9 mouse cellular contexts compared by ENCODE assay signal in the genomic region with DNA sequence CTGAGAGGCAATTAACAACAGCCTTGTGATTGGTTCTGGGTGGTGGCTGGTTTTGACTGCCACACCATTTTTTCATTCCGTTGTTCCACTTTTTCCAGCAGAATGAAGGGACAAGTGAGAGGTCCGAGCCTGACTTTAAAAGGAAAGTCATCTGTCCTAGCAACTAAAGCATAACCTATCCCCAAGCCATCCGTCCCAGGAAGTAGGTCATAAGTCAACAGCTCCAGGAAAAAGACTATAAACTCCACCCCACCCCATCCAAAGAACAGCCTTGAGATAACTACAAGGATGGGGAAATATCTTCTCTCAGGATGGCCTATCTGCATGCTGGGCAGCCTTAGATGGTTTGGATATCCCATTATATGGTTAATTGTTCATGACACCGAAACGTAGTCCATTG. TPM values are rescaled to one million over a fixed set of nuclear protein-coding genes. Genes with fewer than 3 reads are reported as not detected.
A peak's percentile ranks its signal among the peaks of the same experiment; 100 is the strongest.
ATAC-seq and TF ChIP-seq lines count a peak whose summit lies in the region.
"Had no signal": no experiment of that assay in that cellular context is flagged by ENCODE, and none has a peak within 500 bp of the region (broad histone marks: within the 10 kb centered on the region; RNA-seq: fewer than 3 reads in every experiment).

No protein-coding gene starts in this region.

- H3K36me3 ChIP-seq in intestine, embryonic 16.5 days (ENCODE audit: control insufficient read depth, insufficient read depth, low read length), result no peaks in the 10 kb centered on the region
- no peaks in the 10 kb centered on the region for H3K36me3 ChIP-seq in intestine, embryonic 15.5 days
- no peaks in the 10 kb centered on the region for H3K36me3 ChIP-seq in intestine, postnatal 0 days (ENCODE audit: control insufficient read depth, insufficient read depth)
- H3K36me3 ChIP-seq: G1E had no signal

- peak; percentile 63; the same call in 1 of the 2 replicates for ATAC-seq in intestine, embryonic 16.5 days
- no peak for ATAC-seq in intestine, embryonic 15.5 days
- ATAC-seq in intestine, postnatal 0 days, result peak; percentile 64; the same call in 1 of the 2 replicates
- ATAC-seq in erythroid progenitor cell, adult 5-6 weeks (replicated peaks; ENCODE audit: low FRiP score, poor library complexity, severe bottlenecking), result no peak
- ATAC-seq: activated CD4-positive, CD25-positive, alpha-beta regulatory T cell, adult 4 months; CD4-positive, CD25-positive, alpha-beta regulatory T cell, adult 4 months; Patski had no signal

- H3K27me3 ChIP-seq in intestine, embryonic 16.5 days (replicated peaks; ENCODE audit: control insufficient read depth, insufficient read depth, low read length), result no peaks in the 10 kb centered on the region
- no peaks in the 10 kb centered on the region for H3K27me3 ChIP-seq in intestine, embryonic 15.5 days (replicated peaks)
- H3K27me3 ChIP-seq in intestine, postnatal 0 days (replicated peaks; ENCODE audit: control insufficient read depth, insufficient read depth, low read length), result no peaks in the 10 kb centered on the region
- H3K27me3 ChIP-seq: CH12.LX had no signal

- no peaks in the 10 kb centered on the region for H3K9me3 ChIP-seq in intestine, embryonic 16.5 days (ENCODE audit: control insufficient read depth, low read length)
- no peaks in the 10 kb centered on the region for H3K9me3 ChIP-seq in intestine, embryonic 15.5 days
- no peaks in the 10 kb centered on the region for H3K9me3 ChIP-seq in intestine, postnatal 0 days (ENCODE audit: control insufficient read depth)
- H3K9me3 ChIP-seq: G1E had no signal

- 85% methylated on average over 5 of the region's 5 CpGs for WGBS in intestine, embryonic 16.5 days
- WGBS in intestine, embryonic 15.5 days, result 81% methylated on average over 5 of the region's 5 CpGs
- 77% methylated on average over 5 of the region's 5 CpGs for WGBS in intestine, postnatal 0 days

- no peak overlapping the region for H3K27ac ChIP-seq in intestine, embryonic 16.5 days (ENCODE audit: low read length)
- H3K27ac ChIP-seq in intestine, embryonic 15.5 days, result no peak overlapping the region
- no peak overlapping the region for H3K27ac ChIP-seq in intestine, postnatal 0 days (ENCODE audit: low read depth, low read length)

- H3K4me1 ChIP-seq in intestine, embryonic 16.5 days (ENCODE audit: control insufficient read depth, insufficient read depth, low read length), result peaks cover 5% of the 10 kb centered on the region; the same call in 1 of the 2 replicates
- no peaks in the 10 kb centered on the region; the same call in 1 of the 2 replicates for H3K4me1 ChIP-seq in intestine, embryonic 15.5 days (replicated peaks)
- peaks cover 7% of the 10 kb centered on the region; the same call in 1 of the 2 replicates for H3K4me1 ChIP-seq in intestine, postnatal 0 days (replicated peaks; ENCODE audit: control insufficient read depth, insufficient read depth, low read length)

- no peak for TF ChIP-seq CTCF in intestine, postnatal 0 days (IDR thresholded peaks at IDR 0.05; ENCODE audit: low read depth)

- no peak overlapping the region for H3K4me2 ChIP-seq in intestine, embryonic 16.5 days (ENCODE audit: low read depth, low read length)
- no peak overlapping the region for H3K4me2 ChIP-seq in intestine, embryonic 15.5 days (replicated peaks)
- no peak overlapping the region for H3K4me2 ChIP-seq in intestine, postnatal 0 days (replicated peaks; ENCODE audit: low read depth)

- H3K4me3 ChIP-seq in intestine, embryonic 16.5 days (ENCODE audit: low read length), result no peak overlapping the region
- H3K4me3 ChIP-seq in intestine, embryonic 15.5 days (replicated peaks), result no peak overlapping the region
- H3K4me3 ChIP-seq in intestine, postnatal 0 days (ENCODE audit: low read depth, low read length), result no peak overlapping the region

- H3K9ac ChIP-seq in intestine, embryonic 16.5 days (ENCODE audit: low read depth, low read length), result no peak overlapping the region
- no peak overlapping the region for H3K9ac ChIP-seq in intestine, embryonic 15.5 days
- no peak overlapping the region for H3K9ac ChIP-seq in intestine, postnatal 0 days (ENCODE audit: low read depth, low read length)

RNA-seq across cellular contexts. Expression of a gene that starts 50.9 kb away (rescaled TPM):
- polyA plus RNA-seq in intestine, embryonic 16.5 days (2015; fragmentation: Nextera tagmentation; extraction: Ambion mirVana), result 19.3 and 23.0 TPM in 2 replicates
- 14.8 and 16.0 TPM in 2 replicates for polyA plus RNA-seq in intestine, embryonic 15.5 days (2015; fragmentation: Nextera tagmentation; extraction: Ambion mirVana)
- 21.0 and 22.8 TPM in 2 replicates for polyA plus RNA-seq in intestine, postnatal 0 days (2015; fragmentation: Nextera tagmentation; extraction: Ambion mirVana)
- 2.5 TPM in 2 replicates for total RNA-seq in erythroid progenitor cell, adult 5-6 weeks (2015; ENCODE audit: low replicate concordance)
- 7.1 and 7.5 TPM in 2 replicates for total RNA-seq in erythroid progenitor cell, adult 5-6 weeks (2017; ENCODE audit: low replicate concordance)

RNA-seq across cellular contexts. Expression of a gene that starts 51.2 kb away (rescaled TPM):
- 10.1 and 10.7 TPM in 2 replicates for polyA plus RNA-seq in intestine, embryonic 16.5 days (2015; fragmentation: Nextera tagmentation; extraction: Ambion mirVana)
- 14.2 and 15.0 TPM in 2 replicates for polyA plus RNA-seq in intestine, embryonic 15.5 days (2015; fragmentation: Nextera tagmentation; extraction: Ambion mirVana)
- 8.9 and 9.7 TPM in 2 replicates for polyA plus RNA-seq in intestine, postnatal 0 days (2015; fragmentation: Nextera tagmentation; extraction: Ambion mirVana)
- 8.6 and 10.1 TPM in 2 replicates for total RNA-seq in erythroid progenitor cell, adult 5-6 weeks (2015; ENCODE audit: low replicate concordance)
- 5.6 and 9.7 TPM in 2 replicates for total RNA-seq in erythroid progenitor cell, adult 5-6 weeks (2017; ENCODE audit: low replicate concordance)

Comparison
In these comparisons a context has a peak if more than half of its experiments do, and no peak if none do; other contexts are left out.
1. ATAC-seq: peak in intestine, embryonic 16.5 days (single experiment) and intestine, postnatal 0 days (single experiment); none in intestine, embryonic 15.5 days (single experiment) and erythroid progenitor cell, adult 5-6 weeks (single experiment).